Mouse (Mus musculus): ENCODE data around the gene S100a11.

GRCm38 (mm10) chr3:93522611-93523010 is 2.3 kb downstream of the S100a11 start:
- TF ChIP-seq CTCF (IDR thresholded peaks at IDR 0.05; ENCODE audit: low read depth) = peak; percentile 75
- no peak for TF ChIP-seq EP300 (IDR thresholded peaks at IDR 0.05; ENCODE audit: low read depth)
